Mouse (Mus musculus) cerebellum, adult 2 months (tissue): ENCODE measurements around the gene Tedc2. TPM values are rescaled to one million over a fixed set of nuclear protein-coding genes. Genes with fewer than 3 reads are reported as not detected.

ENCODE experiments used
- DNase-seq, 2 experiments: peaks; one replicate each; pipeline ENCODE4 v3.0.0; 2021
- H3K27ac ChIP-seq: fragments of 200-500 bp; 2 replicates; pipeline ENCODE4 v1.5.1; 2012; ENCODE audit warnings: low read length, control low read depth, inconsistent platforms; ENCODE audit not compliant: insufficient read depth
- H3K27me3 ChIP-seq: fragments of 200-500 bp; 2 replicates; pipeline ENCODE4 v1.6.1; 2012; ENCODE audit warnings: inconsistent platforms, mild to moderate bottlenecking, low read length, moderate library complexity; ENCODE audit not compliant: control insufficient read depth, insufficient read depth
- H3K4me1 ChIP-seq: fragments of 200-500 bp; 2 replicates; pipeline ENCODE4 v1.6.1; 2011; ENCODE audit warnings: low read length; ENCODE audit not compliant: control insufficient read depth, insufficient read depth
- H3K4me3 ChIP-seq: fragments of 200-500 bp; replicated peaks from 2 replicates; pipeline ENCODE3; 2011; ENCODE audit warnings: mild to moderate bottlenecking, low read depth, low read length, control low read depth; ENCODE audit not compliant: insufficient read depth
- CTCF ChIP-seq: fragments of 200-500 bp; IDR thresholded peaks from 2 replicates; pipeline ENCODE4 v1.5.1; 2011; ENCODE audit warnings: low read depth, mild to moderate bottlenecking, control low read depth, low read length, moderate library complexity, borderline replicate concordance; ENCODE audit not compliant: insufficient read depth
- POLR2A ChIP-seq: fragments of 200-500 bp; IDR thresholded peaks from 2 replicates; pipeline ENCODE4 v1.6.1; 2011; ENCODE audit warnings: low read length, control low read depth, borderline replicate concordance; ENCODE audit not compliant: insufficient read depth
- WGBS: fragments of 180-500 bp; shearing (Covaris S2); methylation state at CpG from one replicate; pipeline ENCODE4 v1.1.7; 2018; 5-methylcytosine and 5-hydroxymethylcytosine counted together
- polyA plus RNA-seq: library from polyadenylated mRNA; depleted of rRNA; stranded (reverse); fragments of >200 nt; gene quantifications from 2 replicates; pipeline ENCODE4 v1.2.3, GENCODE M21; 2012

Gene Tedc2
- polyA plus RNA-seq, 1 experiment, result 27.3 TPM

- no peak for TF ChIP-seq CTCF
- TF ChIP-seq POLR2A, result no peak
- Histone ChIP-seq H3K27ac (no peak overlapping the region), H3K4me1 (peaks cover 5% of the 10 kb centered on the region; the same call in 1 of the 2 replicates), H3K27me3 (no peaks in the 10 kb centered on the region), H3K4me3 (no peak overlapping the region)
- 87% methylated on average over 10 of the region's 10 CpGs for WGBS
- DNase-seq, result no peak
Observed at GRCm38 (mm10) chr17:24224741-24225140, 4.1 kb upstream of the Tedc2 start.

- no peak for DNase-seq
- H3K27ac ChIP-seq, result no peak overlapping the region
- 56% methylated on average over 5 of the region's 5 CpGs for WGBS
- peaks cover 5% of the 10 kb centered on the region; the same call in 1 of the 2 replicates for H3K4me1 ChIP-seq
- H3K4me3 ChIP-seq, result no peak overlapping the region
- H3K27me3 ChIP-seq, result no peaks in the 10 kb centered on the region
- no peak for TF ChIP-seq CTCF
- no peak for TF ChIP-seq POLR2A
Observed at GRCm38 (mm10) chr17:24223513-24223912, 2.9 kb upstream of the Tedc2 start.

GRCm38 (mm10) chr17:24222653-24223052, 2.0 kb upstream of the Tedc2 start:
- TF ChIP-seq CTCF, result no peak
- no peak for TF ChIP-seq POLR2A
- H3K27ac ChIP-seq, result no peak overlapping the region
- DNase-seq, result no peak
- WGBS, result 77% methylated on average over 6 of the region's 6 CpGs
- peaks cover 5% of the 10 kb centered on the region; the same call in 1 of the 2 replicates for H3K4me1 ChIP-seq
- H3K27me3 ChIP-seq, result no peaks in the 10 kb centered on the region
- H3K4me3 ChIP-seq, result no peak overlapping the region

- H3K4me1 ChIP-seq, result peaks cover 5% of the 10 kb centered on the region; the same call in 1 of the 2 replicates
- H3K4me3 ChIP-seq, result no peak overlapping the region
- H3K27ac ChIP-seq, result no peak overlapping the region
- TF ChIP-seq POLR2A (no peak), CTCF (no peak)
- no peak for DNase-seq
- 60% methylated on average over 4 of the region's 4 CpGs for WGBS
- H3K27me3 ChIP-seq, result no peaks in the 10 kb centered on the region
Observed at GRCm38 (mm10) chr17:24216836-24217235, 3.8 kb downstream of the Tedc2 start.

GRCm38 (mm10) chr17:24213186-24213585, 7.5 kb downstream of the Tedc2 start:
- DNase-seq, result no peak
- no peaks in the 10 kb centered on the region for H3K27me3 ChIP-seq
- H3K4me3 ChIP-seq, result no peak overlapping the region
- TF ChIP-seq POLR2A (no peak), CTCF (no peak)
- 69% methylated on average over 6 of the region's 6 CpGs for WGBS
- peaks cover 15% of the 10 kb centered on the region for H3K4me1 ChIP-seq
- H3K27ac ChIP-seq, result no peak overlapping the region

- TF ChIP-seq CTCF (peak; percentile 30; the same call in 1 of the 2 replicates), POLR2A (no peak)
- H3K27ac ChIP-seq, result no peak overlapping the region
Observed at GRCm38 (mm10) chr17:24212441-24213018, 8.1 kb downstream of the Tedc2 start.

GRCm38 (mm10) chr17:24211631-24212440, 8.8 kb downstream of the Tedc2 start:
- H3K4me1 ChIP-seq, result peaks cover 18% of the 10 kb centered on the region
- no peak for TF ChIP-seq CTCF
- TF ChIP-seq POLR2A, result peak; percentile 62; the same call in 1 of the 2 replicates
- WGBS, result 3% methylated on average over 37 of the region's 37 CpGs

More at GRCm38 (mm10) chr17:24212441-24213018, 8.1 kb downstream of the Tedc2 start:
- H3K4me1 ChIP-seq, result peaks cover 18% of the 10 kb centered on the region
- peak overlapping the region; percentile 56 for H3K4me3 ChIP-seq
- no peak for DNase-seq
- no peaks in the 10 kb centered on the region for H3K27me3 ChIP-seq
- 33% methylated on average over 5 of the region's 5 CpGs for WGBS

More at GRCm38 (mm10) chr17:24211631-24212440, 8.8 kb downstream of the Tedc2 start:
- Histone ChIP-seq H3K27ac (peak overlapping the region; percentile 81), H3K27me3 (no peaks in the 10 kb centered on the region), H3K4me3 (peak overlapping the region; percentile 56)
- peak; percentile 88 to 89 for DNase-seq
